Mouse (Mus musculus) c-Kit-positive CD71-positive TER-119-negative erythroid progenitor cells, embryonic 14.5 days (primary cell): ENCODE measurements around the gene Cdk15.

Source experiments
- DNase-seq: peaks from one replicate; pipeline ENCODE4 v3.0.0-alpha.2; 2013; ENCODE audit warnings: low read depth

Cdk15 gene

GRCm38 (mm10) chr1:59376557-59376956 lies 119.9 kb downstream of the Cdk15 start:
- no peak for DNase-seq

GRCm38 (mm10) chr1:59377312-59377711 lies 120.6 kb downstream of the Cdk15 start:
- DNase-seq: no peak

- no peak for DNase-seq
These were observed 124.2 kb downstream of the Cdk15 start for GRCm38 (mm10) chr1:59380926-59381325.

- no peak for DNase-seq
These were observed 124.8 kb downstream of the Cdk15 start for GRCm38 (mm10) chr1:59381483-59381882.

GRCm38 (mm10) chr1:59382516-59382915 lies 125.8 kb downstream of the Cdk15 start:
- no peak for DNase-seq

GRCm38 (mm10) chr1:59383049-59383610 lies 126.4 kb downstream of the Cdk15 start:
- no peak for DNase-seq

GRCm38 (mm10) chr1:59384400-59384799 lies 127.7 kb downstream of the Cdk15 start:
- DNase-seq: no peak

GRCm38 (mm10) chr1:59385641-59386040 lies 128.9 kb downstream of the Cdk15 start:
- DNase-seq: no peak

- no peak for DNase-seq
These were observed 131.0 kb downstream of the Cdk15 start for GRCm38 (mm10) chr1:59387542-59388314.

GRCm38 (mm10) chr1:59389181-59389580 lies 132.5 kb downstream of the Cdk15 start:
- no peak for DNase-seq

GRCm38 (mm10) chr1:59391736-59392135 lies 135.0 kb downstream of the Cdk15 start:
- no peak for DNase-seq

- no peak for DNase-seq
These were observed 137.4 kb downstream of the Cdk15 start for GRCm38 (mm10) chr1:59394072-59394471.

GRCm38 (mm10) chr1:59394616-59395015 lies 137.9 kb downstream of the Cdk15 start:
- DNase-seq: no peak

GRCm38 (mm10) chr1:59395992-59396391 lies 139.3 kb downstream of the Cdk15 start:
- DNase-seq: no peak

- DNase-seq: no peak
These were observed 143.0 kb downstream of the Cdk15 start for GRCm38 (mm10) chr1:59399554-59400325.

GRCm38 (mm10) chr1:59401253-59401652 lies 144.5 kb downstream of the Cdk15 start:
- DNase-seq: no peak
